Mouse (Mus musculus): ENCODE measurements at regions not wholly inside any gene's neighbourhood (a gene's known extent, or its start where the extent isn't known, plus 50 kb on each side); places are given as distances from the start of the nearest gene placed in this dataset.

GRCm38 (mm10) chr11:63822847-63823246, 99.2 kb downstream of the Hs3st3b1 start:
- Histone ChIP-seq H3K4me1 (ENCODE audit: insufficient read depth, low read depth, low read length) (no peaks in the 10 kb centered on the region), H3K9ac (replicated peaks; ENCODE audit: low read depth) (no peak overlapping the region), H3K27me3 (replicated peaks; ENCODE audit: insufficient read depth, low read length) (no peaks in the 10 kb centered on the region), H3K36me3 (ENCODE audit: insufficient read depth, low read length) (no peaks in the 10 kb centered on the region), H3K27ac (ENCODE audit: low read length) (no peak overlapping the region), H3K9me3 (ENCODE audit: low read length) (no peaks in the 10 kb centered on the region), H3K4me3 (ENCODE audit: low read depth, low read length) (no peak overlapping the region), H3K4me2 (replicated peaks; ENCODE audit: low read depth, low read length) (no peak overlapping the region)
- TF ChIP-seq CTCF (IDR thresholded peaks at IDR 0.05) (no peak), EP300 (IDR thresholded peaks at IDR 0.05) (no peak)
- 73% methylated on average over 4 of the region's 4 CpGs for WGBS
- ATAC-seq: no peak
- no peak for DNase-seq (ENCODE audit: low spot score)

DNA sequence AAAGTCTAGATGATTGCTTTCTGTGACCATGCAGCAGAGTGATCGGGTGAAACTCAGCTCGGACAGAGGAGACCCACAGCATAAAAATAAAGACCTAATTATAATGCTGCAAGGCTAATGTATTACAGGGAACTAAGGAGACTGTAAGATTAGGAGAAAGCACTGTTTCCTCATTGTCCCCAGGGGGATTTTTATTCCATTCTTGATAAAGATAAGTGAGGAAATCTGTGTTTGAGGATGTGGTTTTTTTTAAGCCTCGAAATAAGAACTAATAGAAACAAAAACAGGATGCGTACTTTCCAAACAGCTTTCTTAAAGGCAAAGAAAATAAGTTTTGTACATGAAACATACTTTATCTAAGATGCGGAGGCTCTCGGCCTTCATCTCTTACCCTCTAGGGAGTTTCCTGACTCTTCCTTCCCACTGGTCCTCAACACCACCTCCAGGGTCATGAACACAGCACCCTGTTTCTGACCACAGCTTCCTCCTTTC, 94.8 kb downstream of the Hs3st3b1 start:
- H3K9me3 ChIP-seq (ENCODE audit: low read length): no peaks in the 10 kb centered on the region
- H3K4me1 ChIP-seq (ENCODE audit: insufficient read depth, low read depth, low read length): no peaks in the 10 kb centered on the region
- no peak overlapping the region for H3K4me2 ChIP-seq (replicated peaks; ENCODE audit: low read depth, low read length)
- H3K36me3 ChIP-seq (ENCODE audit: insufficient read depth, low read length): no peaks in the 10 kb centered on the region
- TF ChIP-seq EP300 (IDR thresholded peaks at IDR 0.05) (no peak), CTCF (IDR thresholded peaks at IDR 0.05) (no peak)
- no peaks in the 10 kb centered on the region for H3K27me3 ChIP-seq (replicated peaks; ENCODE audit: insufficient read depth, low read length)
- no peak overlapping the region for H3K27ac ChIP-seq (ENCODE audit: low read length)
- DNase-seq (ENCODE audit: low spot score): no peak
- 79% methylated on average over 6 of the region's 6 CpGs for WGBS
- ATAC-seq: no peak
- no peak overlapping the region for H3K9ac ChIP-seq (replicated peaks; ENCODE audit: low read depth)
- H3K4me3 ChIP-seq (ENCODE audit: low read depth, low read length): no peak overlapping the region

- Histone ChIP-seq H3K36me3 (ENCODE audit: insufficient read depth, low read length) (no peaks in the 10 kb centered on the region), H3K27ac (ENCODE audit: low read length) (no peak overlapping the region), H3K4me2 (replicated peaks; ENCODE audit: low read depth, low read length) (no peak overlapping the region), H3K9ac (replicated peaks; ENCODE audit: low read depth) (no peak overlapping the region), H3K9me3 (ENCODE audit: low read length) (no peaks in the 10 kb centered on the region), H3K4me3 (ENCODE audit: low read depth, low read length) (no peak overlapping the region), H3K4me1 (ENCODE audit: insufficient read depth, low read depth, low read length) (no peaks in the 10 kb centered on the region), H3K27me3 (replicated peaks; ENCODE audit: insufficient read depth, low read length) (no peaks in the 10 kb centered on the region)
- WGBS: 72% methylated on average over 3 of the region's 3 CpGs
- no peak for TF ChIP-seq EP300 (IDR thresholded peaks at IDR 0.05)
- no peak for TF ChIP-seq CTCF (IDR thresholded peaks at IDR 0.05)
- DNase-seq (ENCODE audit: low spot score) (no peak), ATAC-seq (no peak)
Observed at GRCm38 (mm10) chr11:63833480-63833879, 88.6 kb downstream of the Hs3st3b1 start.

DNA sequence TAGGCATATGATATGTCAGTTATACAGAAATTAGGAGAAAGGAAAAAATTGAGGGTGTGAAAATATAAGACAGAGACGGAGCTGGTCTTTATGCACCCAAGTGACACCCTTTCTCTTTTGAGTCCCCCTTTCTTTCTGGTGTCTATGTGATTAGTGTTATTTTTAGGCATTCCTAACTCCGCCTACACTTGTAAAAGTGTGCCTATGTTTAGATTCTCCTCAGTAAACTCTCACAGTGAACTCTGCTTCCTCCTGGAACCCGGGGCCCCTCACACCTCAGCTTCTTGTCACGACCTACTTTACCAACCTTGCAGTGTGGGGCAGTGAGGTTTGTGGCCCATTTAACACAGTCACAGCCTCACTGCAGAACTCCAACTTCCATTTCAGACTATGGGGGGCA, 88.0 kb downstream of the Hs3st3b1 start:
- no peak for DNase-seq (ENCODE audit: low spot score)
- WGBS: 34% methylated on average over 4 of the region's 4 CpGs
- no peak for TF ChIP-seq CTCF (IDR thresholded peaks at IDR 0.05)
- no peak for TF ChIP-seq EP300 (IDR thresholded peaks at IDR 0.05)
- no peak for ATAC-seq
- no peaks in the 10 kb centered on the region for H3K36me3 ChIP-seq (ENCODE audit: insufficient read depth, low read length)
- H3K27ac ChIP-seq (ENCODE audit: low read length): no peak overlapping the region
- H3K9ac ChIP-seq (replicated peaks; ENCODE audit: low read depth): no peak overlapping the region
- H3K4me2 ChIP-seq (replicated peaks; ENCODE audit: low read depth, low read length): no peak overlapping the region
- H3K4me3 ChIP-seq (ENCODE audit: low read depth, low read length): no peak overlapping the region
- H3K4me1 ChIP-seq (ENCODE audit: insufficient read depth, low read depth, low read length): no peaks in the 10 kb centered on the region
- no peaks in the 10 kb centered on the region for H3K9me3 ChIP-seq (ENCODE audit: low read length)
- no peaks in the 10 kb centered on the region for H3K27me3 ChIP-seq (replicated peaks; ENCODE audit: insufficient read depth, low read length)

GRCm38 (mm10) chr11:63834631-63835030, 87.5 kb downstream of the Hs3st3b1 start:
- no peaks in the 10 kb centered on the region for H3K36me3 ChIP-seq (ENCODE audit: insufficient read depth, low read length)
- no peak overlapping the region for H3K27ac ChIP-seq (ENCODE audit: low read length)
- TF ChIP-seq EP300 (IDR thresholded peaks at IDR 0.05): no peak
- TF ChIP-seq CTCF (IDR thresholded peaks at IDR 0.05): no peak
- DNase-seq (ENCODE audit: low spot score): no peak
- H3K9ac ChIP-seq (replicated peaks; ENCODE audit: low read depth): no peak overlapping the region
- no peak overlapping the region for H3K4me3 ChIP-seq (ENCODE audit: low read depth, low read length)
- 62% methylated on average over 7 of the region's 7 CpGs for WGBS
- no peak for ATAC-seq
- no peak overlapping the region for H3K4me2 ChIP-seq (replicated peaks; ENCODE audit: low read depth, low read length)
- no peaks in the 10 kb centered on the region for H3K27me3 ChIP-seq (replicated peaks; ENCODE audit: insufficient read depth, low read length)
- no peaks in the 10 kb centered on the region for H3K4me1 ChIP-seq (ENCODE audit: insufficient read depth, low read depth, low read length)
- H3K9me3 ChIP-seq (ENCODE audit: low read length): no peaks in the 10 kb centered on the region
